Mouse (Mus musculus): ENCODE data around the gene Rilpl1. TPM values are rescaled to one million over a fixed set of nuclear protein-coding genes. Genes with fewer than 3 reads are reported as not detected.
A peak's percentile ranks its signal among the peaks of the same experiment; 100 is the strongest.

The Rilpl1 gene
- polyA plus RNA-seq, 1 experiment from 2014 or later = 23.1 TPM

DNA sequence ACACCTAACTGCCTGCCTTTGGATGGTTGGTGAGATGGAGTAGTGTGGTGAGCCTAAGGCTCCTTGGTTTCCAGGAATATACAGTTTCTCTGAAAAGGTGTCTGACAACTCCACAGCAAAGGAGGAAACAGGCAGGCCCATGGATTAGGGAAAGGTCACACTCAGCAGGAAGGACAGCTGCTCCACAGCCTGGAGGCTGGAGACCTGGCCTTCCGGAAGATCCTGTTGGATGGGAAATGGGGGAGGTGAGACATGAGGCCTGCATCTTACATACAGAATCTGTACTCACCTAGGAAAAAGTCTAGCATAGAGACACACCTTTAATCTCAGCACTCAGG, 77.1 kb downstream of the Rilpl1 start:
- H3K36me3 ChIP-seq (replicated peaks) = peaks cover 100% of the 10 kb centered on the region
- peaks cover 9% of the 10 kb centered on the region; the same call in 1 of the 2 replicates for H3K4me1 ChIP-seq
- H3K9me3 ChIP-seq = no peaks in the 10 kb centered on the region
- WGBS = 78% methylated on average over 1 of the region's 1 CpGs
- no peaks in the 10 kb centered on the region for H3K27me3 ChIP-seq (replicated peaks; ENCODE audit: low read depth, poor library complexity, severe bottlenecking)
- DNase-seq (ENCODE audit: low spot score) = no peak
- no peak overlapping the region for H3K27ac ChIP-seq (replicated peaks)
- H3K4me3 ChIP-seq = no peak overlapping the region

DNA sequence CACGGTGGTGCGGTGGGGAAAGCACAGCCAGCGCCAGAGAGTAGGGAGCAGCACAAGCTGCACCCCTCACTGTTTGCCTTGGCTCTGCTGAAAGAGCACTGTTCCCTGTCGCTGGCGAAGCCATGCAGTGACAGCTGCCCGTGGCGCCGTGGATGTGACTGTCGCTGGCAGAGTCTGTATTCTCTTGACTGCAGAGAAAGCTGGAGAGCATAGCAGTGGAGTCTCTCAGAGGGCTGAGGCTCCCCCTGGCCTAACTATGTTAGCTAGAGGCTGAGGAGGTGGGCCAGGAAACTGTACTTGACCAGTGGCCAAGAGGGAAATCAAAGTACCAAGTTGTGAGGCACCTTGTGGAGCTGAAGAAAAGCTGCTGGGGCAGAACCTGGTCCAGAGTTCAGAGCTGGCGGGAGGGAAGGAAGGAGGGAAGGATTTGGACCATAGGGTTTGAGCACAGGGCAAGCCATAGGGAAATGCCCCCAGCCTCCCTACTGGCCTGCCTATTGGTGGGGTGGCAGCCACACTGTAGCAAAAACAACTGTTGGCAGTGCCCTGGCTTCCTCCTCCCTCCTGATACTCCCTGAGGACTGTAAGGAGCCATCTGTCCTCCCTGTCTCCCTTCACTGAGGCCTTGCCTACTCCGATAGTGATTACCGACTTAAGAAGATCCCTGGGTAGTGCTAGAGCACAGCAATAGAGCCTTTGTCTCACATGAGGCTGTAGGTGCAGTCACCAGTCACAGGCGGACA, 77.7 kb downstream of the Rilpl1 start:
- H3K4me1 ChIP-seq = peaks cover 15% of the 10 kb centered on the region
- peaks cover 100% of the 10 kb centered on the region for H3K36me3 ChIP-seq (replicated peaks)
- H3K27ac ChIP-seq (replicated peaks) = no peak overlapping the region
- no peak for DNase-seq (ENCODE audit: low spot score)
- H3K4me3 ChIP-seq = no peak overlapping the region
- no peaks in the 10 kb centered on the region for H3K27me3 ChIP-seq (replicated peaks; ENCODE audit: low read depth, poor library complexity, severe bottlenecking)
- H3K9me3 ChIP-seq = no peaks in the 10 kb centered on the region
- 89% methylated on average over 13 of the region's 13 CpGs for WGBS

DNA sequence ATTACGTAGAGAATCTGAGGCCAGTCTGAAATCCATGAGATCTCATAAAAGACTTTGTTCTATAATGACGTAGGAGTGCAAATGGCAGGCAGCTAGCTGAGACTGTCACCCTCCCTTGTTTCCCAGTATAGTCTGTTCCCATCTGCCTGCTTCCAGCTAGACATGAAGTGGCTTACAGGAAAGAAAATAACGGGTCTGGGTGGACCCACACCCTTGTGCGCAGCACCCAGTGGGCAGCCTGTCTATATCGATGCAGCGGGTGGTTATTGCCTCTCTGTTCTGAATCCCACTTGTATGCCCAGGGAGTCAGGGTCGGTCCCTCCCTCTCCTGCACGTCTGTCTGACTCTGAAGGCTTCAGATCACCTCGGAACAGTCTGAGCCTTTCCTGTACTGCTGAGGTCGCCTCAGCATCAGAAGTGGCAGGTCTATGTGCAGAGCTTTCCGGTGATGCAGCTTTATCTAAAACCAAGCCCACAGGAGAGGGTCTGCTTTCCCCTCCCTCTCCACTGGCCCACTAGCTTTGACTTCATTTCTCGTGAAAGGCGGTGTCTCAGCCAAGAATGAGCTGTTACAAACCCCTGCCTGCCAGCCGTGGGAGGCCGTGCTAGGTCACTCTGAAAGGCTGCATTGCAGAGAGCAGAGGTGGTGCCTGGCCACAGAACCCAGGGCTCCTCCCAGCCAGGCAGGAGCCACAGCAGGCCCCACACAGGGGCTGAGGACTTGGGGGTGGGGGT, 78.5 kb downstream of the Rilpl1 start:
- Histone ChIP-seq H3K27ac (replicated peaks) (no peak overlapping the region), H3K9me3 (no peaks in the 10 kb centered on the region), H3K27me3 (replicated peaks; ENCODE audit: low read depth, poor library complexity, severe bottlenecking) (no peaks in the 10 kb centered on the region), H3K4me1 (peaks cover 19% of the 10 kb centered on the region), H3K4me3 (no peak overlapping the region), H3K36me3 (replicated peaks) (peaks cover 100% of the 10 kb centered on the region)
- 84% methylated on average over 15 of the region's 15 CpGs for WGBS
- no peak for DNase-seq (ENCODE audit: low spot score)

DNA sequence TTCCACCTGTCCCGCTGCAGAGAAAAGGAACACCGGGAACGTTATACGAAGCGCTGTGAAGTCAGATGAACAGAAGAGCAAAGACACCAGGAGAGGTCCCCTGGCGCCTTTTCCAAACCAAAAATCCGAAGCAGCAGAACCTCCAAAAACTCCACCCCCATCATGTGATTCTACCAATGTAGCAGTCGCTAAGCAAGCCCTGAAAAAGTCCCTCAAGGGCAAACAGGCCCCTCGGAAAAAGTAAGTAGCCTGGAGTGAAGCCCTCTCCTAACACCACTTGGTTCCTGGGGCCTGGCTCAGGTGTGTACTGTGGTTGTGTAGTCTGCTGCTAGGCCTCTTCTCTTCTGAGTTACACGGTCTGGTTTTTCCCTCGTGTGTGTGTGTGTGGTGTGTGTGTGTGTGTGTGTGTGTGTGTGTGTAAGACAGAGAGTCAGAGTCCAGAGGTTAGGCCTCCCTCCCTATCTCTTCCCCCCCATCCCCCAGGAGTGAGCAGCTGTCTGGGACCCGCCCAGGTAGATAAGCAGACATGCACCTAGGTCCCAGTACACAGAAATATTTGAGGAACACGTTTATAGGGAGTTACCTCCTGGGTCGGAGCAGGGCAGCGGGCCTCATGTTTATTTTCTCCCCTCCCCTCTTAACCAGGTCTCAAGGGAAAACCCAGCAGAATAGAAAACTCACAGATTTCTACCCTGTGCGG, 80.4 kb downstream of the Rilpl1 start:
- peaks cover 33% of the 10 kb centered on the region for H3K4me1 ChIP-seq
- no peak for DNase-seq (ENCODE audit: low spot score)
- H3K27ac ChIP-seq (replicated peaks) = no peak overlapping the region
- no peak overlapping the region for H3K4me3 ChIP-seq
- H3K36me3 ChIP-seq (replicated peaks) = peaks cover 94% of the 10 kb centered on the region
- H3K9me3 ChIP-seq = no peaks in the 10 kb centered on the region
- H3K27me3 ChIP-seq (replicated peaks; ENCODE audit: low read depth, poor library complexity, severe bottlenecking) = no peaks in the 10 kb centered on the region
- 89% methylated on average over 16 of the region's 16 CpGs for WGBS

DNA sequence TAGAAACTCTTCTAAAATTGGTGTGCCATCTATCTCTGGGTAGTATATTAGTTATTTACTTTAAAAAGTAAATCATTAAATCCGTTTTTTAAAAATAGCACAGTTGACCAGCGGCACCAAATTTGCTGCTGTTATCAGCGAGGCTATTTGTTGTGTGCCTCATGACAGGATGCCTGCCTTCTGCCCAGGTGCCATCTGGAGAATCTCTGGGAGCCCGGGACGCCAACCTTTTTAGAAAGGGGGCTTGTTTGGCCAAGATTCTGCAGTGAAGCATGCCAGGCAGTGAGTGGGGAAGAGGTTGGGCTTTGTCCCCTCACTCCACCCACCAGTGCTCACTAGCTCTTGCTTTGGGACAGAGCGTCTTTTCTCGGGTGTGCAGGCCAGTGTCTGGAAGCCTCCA, 81.1 kb downstream of the Rilpl1 start:
- H3K4me3 ChIP-seq = no peak overlapping the region
- peaks cover 87% of the 10 kb centered on the region for H3K36me3 ChIP-seq (replicated peaks)
- no peak overlapping the region for H3K27ac ChIP-seq (replicated peaks)
- H3K27me3 ChIP-seq (replicated peaks; ENCODE audit: low read depth, poor library complexity, severe bottlenecking) = no peaks in the 10 kb centered on the region
- WGBS = 92% methylated on average over 7 of the region's 7 CpGs
- H3K9me3 ChIP-seq = no peaks in the 10 kb centered on the region
- H3K4me1 ChIP-seq = peaks cover 35% of the 10 kb centered on the region
- no peak for DNase-seq (ENCODE audit: low spot score)

DNA sequence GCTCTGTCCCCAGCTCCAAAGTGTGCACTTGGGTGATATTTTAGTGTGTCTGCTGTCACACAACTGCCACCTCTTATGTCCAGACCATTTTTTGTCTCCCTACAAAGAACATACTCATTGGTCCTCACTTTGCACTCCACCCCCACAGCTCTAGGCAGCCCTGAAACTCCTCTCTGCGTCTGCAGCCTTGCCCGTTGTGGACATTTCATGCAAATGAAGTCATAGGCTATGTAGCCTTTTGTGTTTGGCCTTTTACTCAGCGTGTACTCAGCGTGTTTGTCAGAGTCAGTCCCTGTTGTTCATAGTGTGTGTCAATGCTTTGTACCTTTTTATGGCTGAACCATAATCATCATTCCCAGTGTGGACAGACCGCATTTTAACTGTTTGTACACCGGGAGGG, 81.7 kb downstream of the Rilpl1 start:
- H3K4me3 ChIP-seq = peak overlapping the region; percentile 24; the same call in 1 of the 2 replicates
- peaks cover 81% of the 10 kb centered on the region for H3K36me3 ChIP-seq (replicated peaks)
- peaks cover 41% of the 10 kb centered on the region for H3K4me1 ChIP-seq
- no peaks in the 10 kb centered on the region for H3K27me3 ChIP-seq (replicated peaks; ENCODE audit: low read depth, poor library complexity, severe bottlenecking)
- no peak for DNase-seq (ENCODE audit: low spot score)
- no peak overlapping the region for H3K27ac ChIP-seq (replicated peaks)
- WGBS = 81% methylated on average over 6 of the region's 6 CpGs
- no peaks in the 10 kb centered on the region for H3K9me3 ChIP-seq

DNA sequence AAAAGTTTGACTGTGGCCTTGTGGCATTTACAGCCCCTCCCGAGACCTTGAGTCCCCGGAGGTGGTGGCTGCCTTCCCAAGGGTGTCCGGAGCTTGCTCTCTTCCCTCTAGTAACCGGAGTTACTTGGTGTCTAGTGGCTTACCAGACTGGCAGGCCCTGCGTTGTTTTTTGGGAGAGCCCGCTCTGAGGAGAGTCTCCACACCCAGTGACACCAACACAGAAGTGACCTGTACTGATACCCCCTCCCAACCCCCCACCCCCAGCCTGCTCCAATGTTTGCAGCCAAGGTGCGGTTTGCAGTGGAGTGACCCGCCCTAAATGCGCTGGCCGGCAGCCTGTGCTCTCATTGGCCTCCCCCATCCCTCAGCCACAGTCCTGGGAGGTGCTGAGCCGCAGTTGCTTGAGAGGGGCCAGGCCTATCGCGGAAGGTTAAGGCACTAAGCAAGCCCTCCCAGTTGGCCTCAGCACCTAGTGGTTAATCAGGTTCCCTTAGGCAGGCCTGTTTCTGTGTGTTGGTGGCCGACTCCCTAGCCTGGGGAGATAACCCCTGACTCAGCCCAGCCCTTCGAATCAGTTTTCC, 84.8 kb downstream of the Rilpl1 start:
- peak; percentile 81 for DNase-seq (ENCODE audit: low spot score)
- H3K4me3 ChIP-seq = peak overlapping the region; percentile 93
- H3K27me3 ChIP-seq (replicated peaks; ENCODE audit: low read depth, poor library complexity, severe bottlenecking) = no peaks in the 10 kb centered on the region
- 2% methylated on average over 15 of the region's 15 CpGs for WGBS
- H3K9me3 ChIP-seq = no peaks in the 10 kb centered on the region
- H3K4me1 ChIP-seq = peaks cover 39% of the 10 kb centered on the region
- H3K36me3 ChIP-seq (replicated peaks) = peaks cover 50% of the 10 kb centered on the region
- H3K27ac ChIP-seq (replicated peaks) = peak overlapping the region; percentile 95

DNA sequence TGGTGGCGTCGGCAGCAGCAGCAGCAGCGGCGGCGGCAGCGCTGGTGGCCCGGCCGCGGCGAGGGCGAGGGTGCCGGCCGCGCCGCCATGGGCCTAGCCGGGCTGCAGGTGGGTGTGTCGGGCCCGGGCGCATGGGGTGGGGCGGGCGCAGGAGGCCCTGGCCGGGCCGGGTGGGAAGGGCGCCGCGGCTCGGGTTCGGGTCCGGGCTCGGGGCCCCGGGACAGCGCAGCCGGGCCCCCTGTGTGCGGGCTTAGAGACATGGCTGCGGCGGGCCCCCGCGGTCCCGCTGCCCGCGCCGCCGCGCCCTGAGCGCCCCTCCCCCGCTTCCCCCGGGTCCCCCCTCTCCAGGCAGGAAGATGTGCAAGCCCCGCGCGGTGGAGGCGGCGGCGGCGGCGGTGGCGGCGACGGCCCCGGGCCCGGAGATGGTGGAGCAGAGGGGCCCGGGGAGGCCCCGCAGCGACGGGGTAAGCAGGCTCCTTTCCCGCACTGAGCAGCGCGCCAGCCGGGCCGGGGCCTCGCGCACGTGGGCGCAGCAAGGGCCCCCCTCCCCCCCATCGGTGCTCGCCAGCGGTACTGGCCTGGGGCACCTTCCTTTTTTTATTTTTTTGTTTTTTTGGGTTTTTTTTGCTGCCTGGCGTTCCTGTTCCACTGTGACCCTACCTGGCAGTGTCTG, 85.4 kb downstream of the Rilpl1 start:
- H3K4me3 ChIP-seq = peak overlapping the region; percentile 93
- no peaks in the 10 kb centered on the region for H3K27me3 ChIP-seq (replicated peaks; ENCODE audit: low read depth, poor library complexity, severe bottlenecking)
- DNase-seq (ENCODE audit: low spot score) = peak; percentile 73
- no peaks in the 10 kb centered on the region for H3K9me3 ChIP-seq
- peak overlapping the region; percentile 95 for H3K27ac ChIP-seq (replicated peaks)
- 3% methylated on average over 77 of the region's 77 CpGs for WGBS
- peaks cover 42% of the 10 kb centered on the region for H3K4me1 ChIP-seq
- H3K36me3 ChIP-seq (replicated peaks) = peaks cover 44% of the 10 kb centered on the region

DNA sequence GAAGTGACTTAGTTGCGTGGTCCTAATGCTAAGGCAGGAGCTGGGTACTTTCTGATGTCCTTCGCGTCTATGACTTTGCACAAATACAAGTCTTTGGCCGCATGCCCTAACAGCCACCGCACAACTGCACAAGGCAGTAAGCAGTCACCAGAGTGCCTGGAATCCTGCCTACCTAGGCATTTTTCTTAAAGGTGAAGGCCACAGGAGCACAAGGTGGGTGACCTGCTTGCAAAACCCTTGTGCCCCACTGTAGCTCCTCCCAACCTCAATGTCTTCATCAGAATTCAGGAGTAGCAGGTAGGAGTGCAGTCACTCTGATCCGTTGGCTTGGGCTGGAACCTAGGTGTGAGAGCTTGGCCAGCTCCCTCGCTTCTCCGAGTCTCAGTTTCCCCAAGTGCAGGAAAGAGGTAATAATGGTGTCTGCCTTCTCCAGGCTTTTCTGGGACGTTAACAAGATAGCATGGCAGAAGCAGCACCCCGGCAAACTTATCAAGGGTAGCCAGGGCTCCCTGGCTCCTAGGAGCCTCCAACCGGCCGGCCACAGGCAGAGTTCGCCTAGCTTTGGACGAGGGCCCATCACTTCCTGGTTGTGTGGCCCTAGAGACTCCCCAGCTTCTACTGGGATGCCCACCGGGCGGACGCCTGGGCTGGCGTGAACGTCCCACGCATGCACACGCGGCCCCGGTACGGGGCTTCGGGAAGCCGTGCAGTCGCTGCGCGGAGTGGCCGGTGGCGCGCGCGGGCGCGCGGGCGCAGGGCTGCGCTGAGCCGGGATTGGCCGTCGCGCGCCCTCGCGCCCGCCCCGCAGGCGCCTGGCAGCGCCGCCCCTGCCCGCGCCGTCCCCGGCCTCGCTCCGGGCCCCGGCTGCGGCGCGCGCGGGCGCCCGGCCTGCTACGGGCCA, 86.3 kb downstream of the Rilpl1 start:
- Histone ChIP-seq H3K4me1 (peaks cover 49% of the 10 kb centered on the region), H3K27me3 (replicated peaks; ENCODE audit: low read depth, poor library complexity, severe bottlenecking) (no peaks in the 10 kb centered on the region), H3K36me3 (replicated peaks) (peaks cover 35% of the 10 kb centered on the region), H3K4me3 (peak overlapping the region; percentile 93), H3K27ac (replicated peaks) (peak overlapping the region; percentile 95), H3K9me3 (no peaks in the 10 kb centered on the region)
- 11% methylated on average over 66 of the region's 66 CpGs for WGBS
- DNase-seq (ENCODE audit: low spot score) = peak; percentile 81

DNA sequence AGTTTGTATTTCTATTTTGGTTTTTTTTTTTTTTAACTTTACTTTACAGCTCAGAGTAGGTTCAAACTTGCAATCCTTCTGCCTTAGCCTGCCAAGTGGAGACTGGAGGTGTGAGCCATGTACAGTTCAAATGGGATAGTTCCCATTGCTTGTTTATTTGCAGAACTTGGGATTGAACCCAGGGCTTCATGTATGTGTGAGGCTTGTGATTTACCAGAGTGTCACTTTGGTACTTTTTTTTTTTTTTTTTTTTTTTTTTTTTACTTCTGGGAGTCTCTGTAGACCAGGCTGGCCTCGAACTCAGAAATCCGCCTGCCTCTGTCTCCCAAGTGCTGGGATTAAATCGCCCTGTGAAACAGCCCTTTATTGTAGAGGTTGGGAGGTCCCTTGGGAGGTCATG, 87.0 kb downstream of the Rilpl1 start:
- no peaks in the 10 kb centered on the region for H3K9me3 ChIP-seq
- WGBS = 66% methylated on average over 3 of the region's 3 CpGs
- H3K4me1 ChIP-seq = peaks cover 44% of the 10 kb centered on the region
- H3K4me3 ChIP-seq = peak overlapping the region; percentile 93
- no peak for DNase-seq (ENCODE audit: low spot score)
- H3K36me3 ChIP-seq (replicated peaks) = peaks cover 28% of the 10 kb centered on the region
- H3K27me3 ChIP-seq (replicated peaks; ENCODE audit: low read depth, poor library complexity, severe bottlenecking) = no peaks in the 10 kb centered on the region
- H3K27ac ChIP-seq (replicated peaks) = no peak overlapping the region

Data from embryonic facial prominence, embryonic 10.5 days (tissue).